Mouse (Mus musculus): ENCODE data around the gene Insl3.
"Not testable (repeated sequence)": the region's sequence is repeated elsewhere in the genome, so short reads cannot be mapped to it uniquely, and the experiment has no call there.

The Insl3 gene

GRCm38 (mm10) chr8:71709800-71710446, 20.9 kb downstream of the Insl3 start:
- peak; percentile 79 for DNase-seq (ENCODE audit: low spot score)

- DNase-seq (ENCODE audit: low spot score), result no peak
These were observed 22.6 kb downstream of the Insl3 start for GRCm38 (mm10) chr8:71711574-71711973.

- no peak for DNase-seq (ENCODE audit: low spot score)
These were observed 26.5 kb downstream of the Insl3 start for GRCm38 (mm10) chr8:71715531-71715930.

- no peak for DNase-seq (ENCODE audit: low spot score)
These were observed 27.6 kb downstream of the Insl3 start for GRCm38 (mm10) chr8:71716561-71717053.

GRCm38 (mm10) chr8:71717096-71717495, 28.1 kb downstream of the Insl3 start:
- no peak for DNase-seq (ENCODE audit: low spot score)

- no peak for DNase-seq (ENCODE audit: low spot score)
These were observed 29.2 kb downstream of the Insl3 start for GRCm38 (mm10) chr8:71718252-71718651.

GRCm38 (mm10) chr8:71719218-71719617, 30.2 kb downstream of the Insl3 start:
- DNase-seq (ENCODE audit: low spot score), result no peak

- no peak for DNase-seq (ENCODE audit: low spot score)
These were observed 31.0 kb downstream of the Insl3 start for GRCm38 (mm10) chr8:71719928-71720457.

GRCm38 (mm10) chr8:71723047-71723551, 34.1 kb downstream of the Insl3 start:
- no peak for DNase-seq (ENCODE audit: low spot score)

GRCm38 (mm10) chr8:71724389-71724788, 35.4 kb downstream of the Insl3 start:
- DNase-seq (ENCODE audit: low spot score), result no peak

- DNase-seq (ENCODE audit: low spot score), result peak; percentile 54
These were observed 36.3 kb downstream of the Insl3 start, which contains the start of gene Fcho1 for GRCm38 (mm10) chr8:71725122-71725924. Gene Fcho1 (minus strand): TSS chr8:71725716.

- no peak for DNase-seq (ENCODE audit: low spot score)
These were observed 39.3 kb downstream of the Insl3 start for GRCm38 (mm10) chr8:71728240-71728785.

- no peak for DNase-seq (ENCODE audit: low spot score)
These were observed 40.0 kb downstream of the Insl3 start for GRCm38 (mm10) chr8:71728826-71729620.

- DNase-seq (ENCODE audit: low spot score), result peak; percentile 37
These were observed 42.7 kb downstream of the Insl3 start for GRCm38 (mm10) chr8:71731652-71732230.

- not testable (repeated sequence) for DNase-seq (ENCODE audit: low spot score)
These were observed 49.3 kb downstream of the Insl3 start for GRCm38 (mm10) chr8:71738316-71738715.

Measured in ovary, postnatal 14 days (tissue).